Mouse (Mus musculus): ENCODE data around the gene Adamts4. TPM values are rescaled to one million over a fixed set of nuclear protein-coding genes. Genes with fewer than 3 reads are reported as not detected.

Adamts4 gene
- polyA plus RNA-seq, 1 experiment from 2014 or later = 4.6 TPM

DNA sequence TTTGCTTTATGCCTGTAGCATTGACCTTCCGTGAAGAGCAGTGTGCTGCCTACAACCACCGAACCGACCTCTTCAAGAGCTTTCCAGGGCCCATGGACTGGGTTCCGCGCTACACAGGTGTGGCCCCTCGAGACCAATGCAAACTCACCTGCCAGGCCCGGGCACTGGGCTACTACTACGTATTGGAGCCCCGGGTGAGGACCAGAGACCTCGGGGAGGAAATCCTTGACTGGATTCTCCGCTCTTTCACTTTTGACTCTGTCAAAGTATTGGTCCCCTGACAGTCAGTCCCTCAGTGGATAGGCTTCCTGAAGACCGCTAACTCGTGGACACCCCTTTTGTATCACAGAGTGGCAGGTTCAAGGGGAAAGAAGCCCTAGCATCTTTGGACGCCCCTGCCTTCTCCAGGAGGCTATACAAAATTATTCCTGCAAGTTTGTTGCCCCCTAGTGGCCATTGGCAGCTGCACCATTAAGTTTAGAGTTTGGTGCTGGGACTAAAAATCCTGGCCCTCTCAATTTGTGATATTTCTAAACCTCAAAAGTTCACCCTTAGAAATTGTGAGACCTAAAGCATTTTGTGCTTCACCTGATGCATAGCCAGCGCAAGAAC lies 6.8 kb downstream of the Adamts4 start:
- ATAC-seq (ENCODE audit: low FRiP score) (no peak), DNase-seq (ENCODE audit: low spot score) (peak; percentile 86)
- Histone ChIP-seq H3K27me3 (ENCODE audit: control insufficient read depth, insufficient read depth, low read length) (no peaks in the 10 kb centered on the region), H3K4me3 (ENCODE audit: low read depth, low read length) (no peak overlapping the region), H3K36me3 (ENCODE audit: control insufficient read depth, insufficient read depth, low read length) (no peaks in the 10 kb centered on the region), H3K27ac (ENCODE audit: low read depth, low read length) (no peak overlapping the region), H3K9ac (ENCODE audit: low read depth, low read length) (no peak overlapping the region), H3K9me3 (ENCODE audit: control insufficient read depth, low read length) (no peaks in the 10 kb centered on the region), H3K4me1 (replicated peaks; ENCODE audit: control insufficient read depth, insufficient read depth, low read length) (no peaks in the 10 kb centered on the region; the same call in 1 of the 2 replicates), H3K4me2 (replicated peaks; ENCODE audit: low read depth, low read length) (no peak overlapping the region)
- WGBS = 71% methylated on average over 15 of the region's 15 CpGs

DNA sequence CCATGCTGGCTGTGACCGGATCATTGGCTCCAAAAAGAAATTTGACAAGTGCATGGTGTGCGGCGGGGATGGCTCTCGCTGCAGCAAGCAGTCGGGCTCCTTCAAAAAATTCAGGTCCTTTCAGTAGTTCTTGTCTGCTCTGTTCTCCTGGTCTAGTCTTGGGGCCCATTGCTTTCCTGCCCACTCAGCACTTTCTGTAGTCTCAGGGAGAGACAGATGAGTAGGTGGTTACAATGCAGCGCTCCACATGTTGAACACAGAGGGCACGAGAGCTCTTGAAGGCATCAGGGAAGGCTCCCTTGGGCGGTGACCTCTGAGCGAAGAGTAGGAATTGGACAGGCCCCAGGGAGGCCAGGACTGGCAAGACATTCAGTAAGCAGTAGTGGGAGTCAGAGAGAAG lies 7.6 kb downstream of the Adamts4 start:
- H3K9ac ChIP-seq (ENCODE audit: low read depth, low read length) = no peak overlapping the region
- H3K36me3 ChIP-seq (ENCODE audit: control insufficient read depth, insufficient read depth, low read length) = no peaks in the 10 kb centered on the region
- H3K4me2 ChIP-seq (replicated peaks; ENCODE audit: low read depth, low read length) = no peak overlapping the region
- H3K4me1 ChIP-seq (replicated peaks; ENCODE audit: control insufficient read depth, insufficient read depth, low read length) = no peaks in the 10 kb centered on the region
- DNase-seq (ENCODE audit: low spot score) (no peak), ATAC-seq (ENCODE audit: low FRiP score) (no peak)
- 85% methylated on average over 9 of the region's 9 CpGs for WGBS
- H3K9me3 ChIP-seq (ENCODE audit: control insufficient read depth, low read length) = no peaks in the 10 kb centered on the region
- no peaks in the 10 kb centered on the region for H3K27me3 ChIP-seq (ENCODE audit: control insufficient read depth, insufficient read depth, low read length)
- H3K4me3 ChIP-seq (ENCODE audit: low read depth, low read length) = no peak overlapping the region
- no peak overlapping the region for H3K27ac ChIP-seq (ENCODE audit: low read depth, low read length)

DNA sequence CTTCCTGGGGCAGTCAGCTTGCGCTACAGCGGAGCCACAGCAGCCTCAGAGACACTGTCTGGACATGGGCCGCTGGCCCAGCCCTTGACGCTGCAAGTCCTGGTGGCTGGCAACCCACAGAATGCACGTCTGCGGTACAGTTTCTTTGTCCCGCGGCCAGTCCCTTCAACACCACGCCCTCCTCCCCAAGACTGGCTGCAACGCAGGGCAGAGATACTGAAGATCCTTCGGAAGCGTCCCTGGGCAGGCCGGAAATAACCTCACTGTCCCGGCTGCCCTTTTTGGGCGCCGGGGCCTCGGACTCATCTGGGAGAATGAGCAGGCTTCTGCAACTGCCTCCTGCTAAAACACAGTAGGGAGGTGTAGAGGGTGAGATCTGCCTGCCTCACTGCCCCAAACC lies 8.7 kb downstream of the Adamts4 start:
- no peak overlapping the region for H3K4me2 ChIP-seq (replicated peaks; ENCODE audit: low read depth, low read length)
- WGBS = 77% methylated on average over 17 of the region's 17 CpGs
- H3K9me3 ChIP-seq (ENCODE audit: control insufficient read depth, low read length) = no peaks in the 10 kb centered on the region
- no peaks in the 10 kb centered on the region for H3K27me3 ChIP-seq (ENCODE audit: control insufficient read depth, insufficient read depth, low read length)
- DNase-seq (ENCODE audit: low spot score) (no peak), ATAC-seq (ENCODE audit: low FRiP score) (no peak)
- no peaks in the 10 kb centered on the region for H3K4me1 ChIP-seq (replicated peaks; ENCODE audit: control insufficient read depth, insufficient read depth, low read length)
- no peak overlapping the region for H3K4me3 ChIP-seq (ENCODE audit: low read depth, low read length)
- no peak overlapping the region for H3K9ac ChIP-seq (ENCODE audit: low read depth, low read length)
- no peak overlapping the region for H3K27ac ChIP-seq (ENCODE audit: low read depth, low read length)
- H3K36me3 ChIP-seq (ENCODE audit: control insufficient read depth, insufficient read depth, low read length) = no peaks in the 10 kb centered on the region

DNA sequence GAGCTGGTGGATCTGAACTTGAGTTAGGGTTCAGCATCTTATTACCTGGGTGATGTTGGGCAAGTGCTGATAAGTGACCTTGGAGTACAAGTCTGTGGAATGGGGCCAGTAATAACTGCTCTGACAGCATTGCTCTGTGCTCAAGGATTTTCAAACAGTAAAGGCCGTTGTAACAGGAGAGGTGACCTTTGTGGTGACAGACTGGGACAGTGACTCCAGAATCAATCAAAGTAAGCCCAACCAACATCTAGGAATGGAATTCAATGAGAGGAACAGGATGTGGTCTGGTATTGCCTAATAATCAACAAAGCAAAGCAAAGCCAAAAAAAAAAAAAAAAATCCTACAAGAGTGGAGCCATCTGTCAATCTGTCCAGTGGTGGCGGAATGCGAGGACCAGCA lies 10.1 kb downstream of the Adamts4 start:
- no peak overlapping the region for H3K4me2 ChIP-seq (replicated peaks; ENCODE audit: low read depth, low read length)
- H3K4me1 ChIP-seq (replicated peaks; ENCODE audit: control insufficient read depth, insufficient read depth, low read length) = no peaks in the 10 kb centered on the region
- ATAC-seq (ENCODE audit: low FRiP score) (no peak), DNase-seq (ENCODE audit: low spot score) (no peak)
- H3K36me3 ChIP-seq (ENCODE audit: control insufficient read depth, insufficient read depth, low read length) = no peaks in the 10 kb centered on the region
- H3K9me3 ChIP-seq (ENCODE audit: control insufficient read depth, low read length) = no peaks in the 10 kb centered on the region
- no peak overlapping the region for H3K9ac ChIP-seq (ENCODE audit: low read depth, low read length)
- H3K27me3 ChIP-seq (ENCODE audit: control insufficient read depth, insufficient read depth, low read length) = no peaks in the 10 kb centered on the region
- 73% methylated on average over 3 of the region's 3 CpGs for WGBS
- H3K27ac ChIP-seq (ENCODE audit: low read depth, low read length) = no peak overlapping the region
- no peak overlapping the region for H3K4me3 ChIP-seq (ENCODE audit: low read depth, low read length)

DNA sequence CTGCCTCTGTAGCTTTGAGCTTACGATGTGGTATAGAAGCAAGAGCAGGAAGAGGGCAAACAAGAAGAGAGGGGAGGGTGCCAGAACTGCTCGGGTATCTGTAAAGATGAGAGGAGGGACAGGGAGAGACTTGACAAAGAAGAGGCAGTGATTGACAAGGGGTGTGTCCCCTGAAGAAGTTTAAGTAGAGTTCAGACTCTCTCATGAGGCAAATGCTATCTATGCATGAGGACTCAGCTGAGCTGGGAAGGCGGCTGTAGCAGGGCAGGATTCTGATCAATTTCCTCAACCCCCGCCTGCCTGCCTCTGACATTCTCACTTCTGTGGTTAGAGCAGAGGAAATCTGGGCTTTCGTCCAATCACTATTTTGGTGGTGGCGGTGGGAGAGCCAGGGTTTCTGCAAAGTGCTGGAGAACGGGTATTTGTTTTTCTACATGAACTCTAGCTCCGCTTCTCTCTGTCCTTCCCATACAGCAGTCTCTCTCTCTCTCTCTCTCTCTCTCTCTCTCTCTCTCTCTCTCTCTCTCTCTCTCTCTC lies 12.4 kb downstream of the Adamts4 start:
- Histone ChIP-seq H3K4me3 (ENCODE audit: low read depth, low read length) (no peak overlapping the region), H3K27ac (ENCODE audit: low read depth, low read length) (no peak overlapping the region), H3K27me3 (ENCODE audit: control insufficient read depth, insufficient read depth, low read length) (no peaks in the 10 kb centered on the region), H3K4me1 (replicated peaks; ENCODE audit: control insufficient read depth, insufficient read depth, low read length) (no peaks in the 10 kb centered on the region), H3K36me3 (ENCODE audit: control insufficient read depth, insufficient read depth, low read length) (no peaks in the 10 kb centered on the region), H3K9me3 (ENCODE audit: control insufficient read depth, low read length) (no peaks in the 10 kb centered on the region), H3K9ac (ENCODE audit: low read depth, low read length) (0 out of 2 replicates have a peak overlapping the region, but pooled peaks have one; percentile 31), H3K4me2 (replicated peaks; ENCODE audit: low read depth, low read length) (peak overlapping the region; percentile 18; the same call in 1 of the 2 replicates)
- peak; percentile 46 for ATAC-seq (ENCODE audit: low FRiP score)
- 10% methylated on average over 8 of the region's 8 CpGs for WGBS
- DNase-seq (ENCODE audit: low spot score) = peak; percentile 30

DNA sequence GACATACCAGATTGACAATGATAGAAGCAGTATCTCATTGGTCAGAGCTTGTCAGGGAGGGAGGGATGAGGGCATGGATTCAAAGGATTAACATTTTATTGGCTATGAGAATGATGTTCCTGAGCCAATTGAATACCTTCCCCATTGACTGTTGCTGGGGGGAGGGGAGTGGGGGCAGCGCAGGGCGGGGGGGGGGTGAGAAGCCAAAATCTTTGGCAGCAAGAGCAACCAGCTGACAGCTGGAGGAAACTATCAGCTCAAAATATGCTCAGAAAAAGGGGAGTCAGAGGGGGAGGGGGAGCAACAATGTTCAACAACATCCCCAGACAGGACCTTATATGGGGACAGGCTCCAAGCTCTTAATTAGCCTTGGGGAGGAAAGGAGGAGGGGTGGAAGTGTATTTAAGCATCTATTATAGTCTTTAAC lies 13.0 kb downstream of the Adamts4 start:
- no peaks in the 10 kb centered on the region for H3K27me3 ChIP-seq (ENCODE audit: control insufficient read depth, insufficient read depth, low read length)
- H3K27ac ChIP-seq (ENCODE audit: low read depth, low read length) = no peak overlapping the region
- peak overlapping the region; percentile 18; the same call in 1 of the 2 replicates for H3K4me2 ChIP-seq (replicated peaks; ENCODE audit: low read depth, low read length)
- no peak overlapping the region for H3K9ac ChIP-seq (ENCODE audit: low read depth, low read length)
- no peaks in the 10 kb centered on the region for H3K36me3 ChIP-seq (ENCODE audit: control insufficient read depth, insufficient read depth, low read length)
- no peaks in the 10 kb centered on the region for H3K9me3 ChIP-seq (ENCODE audit: control insufficient read depth, low read length)
- H3K4me1 ChIP-seq (replicated peaks; ENCODE audit: control insufficient read depth, insufficient read depth, low read length) = no peaks in the 10 kb centered on the region
- peak; percentile 29 for DNase-seq (ENCODE audit: low spot score)
- peak; percentile 84 for ATAC-seq (ENCODE audit: low FRiP score)
- no peak overlapping the region for H3K4me3 ChIP-seq (ENCODE audit: low read depth, low read length)
- WGBS = 6% methylated on average over 2 of the region's 2 CpGs

DNA sequence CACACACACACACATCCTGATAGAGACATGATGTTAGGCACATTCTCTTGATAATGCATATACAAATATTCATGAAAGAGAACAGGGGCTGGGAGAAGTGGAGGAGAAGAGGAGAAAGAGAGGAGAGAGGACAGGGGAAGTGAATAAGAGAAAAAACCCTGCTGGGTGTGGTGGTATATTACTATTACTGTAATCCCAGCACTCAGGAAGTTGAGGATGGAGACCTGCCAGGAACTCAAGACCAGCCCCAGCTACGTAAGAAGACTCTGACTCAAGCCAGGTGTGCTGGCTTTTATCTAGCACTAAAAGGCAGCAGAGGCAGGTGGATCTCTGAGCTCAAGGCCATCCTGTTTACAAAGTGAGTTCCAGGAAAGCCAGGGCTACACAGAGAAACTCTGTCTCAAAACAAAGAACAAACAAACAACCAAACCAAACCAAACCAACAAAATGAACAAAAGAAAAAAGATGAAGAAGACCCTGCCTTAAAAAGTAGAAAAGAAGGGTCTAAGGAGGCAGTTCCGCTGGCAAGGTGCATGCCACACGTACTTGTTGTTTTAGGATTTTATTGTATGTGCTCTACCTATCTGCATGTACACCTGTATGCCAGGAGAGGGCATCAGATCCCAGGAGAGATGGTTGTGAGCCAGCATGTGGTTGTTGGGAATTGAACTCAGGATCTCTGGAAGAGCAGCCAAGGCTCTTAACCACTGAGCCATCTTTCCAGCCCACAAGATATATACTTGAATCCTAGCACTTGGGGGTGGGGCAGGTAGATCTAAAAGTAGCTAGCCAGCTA lies 13.6 kb downstream of the Adamts4 start:
- DNase-seq (ENCODE audit: low spot score) (no peak), ATAC-seq (ENCODE audit: low FRiP score) (no peak)
- no peak overlapping the region for H3K4me2 ChIP-seq (replicated peaks; ENCODE audit: low read depth, low read length)
- no peak overlapping the region for H3K4me3 ChIP-seq (ENCODE audit: low read depth, low read length)
- H3K4me1 ChIP-seq (replicated peaks; ENCODE audit: control insufficient read depth, insufficient read depth, low read length) = no peaks in the 10 kb centered on the region
- no peaks in the 10 kb centered on the region for H3K9me3 ChIP-seq (ENCODE audit: control insufficient read depth, low read length)
- 81% methylated on average over 3 of the region's 3 CpGs for WGBS
- H3K36me3 ChIP-seq (ENCODE audit: control insufficient read depth, insufficient read depth, low read length) = no peaks in the 10 kb centered on the region
- H3K9ac ChIP-seq (ENCODE audit: low read depth, low read length) = no peak overlapping the region
- H3K27me3 ChIP-seq (ENCODE audit: control insufficient read depth, insufficient read depth, low read length) = no peaks in the 10 kb centered on the region
- H3K27ac ChIP-seq (ENCODE audit: low read depth, low read length) = no peak overlapping the region

DNA sequence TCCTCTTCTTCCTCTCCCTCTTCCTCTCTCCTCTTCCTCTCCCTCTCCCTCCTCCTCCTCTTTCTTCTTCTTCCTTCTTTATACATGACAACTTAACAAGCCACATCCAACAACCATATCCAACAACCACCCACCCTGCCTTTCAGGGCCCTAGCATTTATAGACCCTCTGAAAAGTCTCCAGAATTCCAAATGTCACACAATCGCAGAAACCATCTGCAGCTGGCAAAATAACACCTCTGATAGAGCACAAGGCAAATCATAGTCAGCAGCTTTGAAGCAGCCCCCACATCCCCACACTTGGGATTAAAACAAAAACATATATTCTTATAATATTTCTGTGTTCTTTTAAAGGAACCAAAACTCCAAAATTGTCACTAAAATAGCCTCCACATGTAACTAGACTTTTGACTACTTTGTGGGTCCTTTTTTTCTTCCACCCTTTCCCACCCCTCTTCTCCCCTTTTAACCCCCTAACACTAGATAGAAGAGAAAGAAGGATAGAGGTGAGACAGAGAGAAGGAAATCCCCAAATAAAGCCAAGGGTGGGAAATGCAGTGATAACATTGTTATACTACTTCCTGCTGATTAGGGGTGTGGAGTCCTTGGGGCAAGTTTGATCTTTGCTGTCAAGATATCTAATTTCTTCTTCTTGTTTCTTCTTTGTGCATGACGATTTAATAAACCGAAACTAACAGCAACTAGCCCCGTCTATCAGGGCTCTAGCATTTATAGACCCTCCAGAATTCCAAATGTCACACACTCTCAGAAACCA lies 15.9 kb downstream of the Adamts4 start:
- Histone ChIP-seq H3K27ac (ENCODE audit: low read depth, low read length) (no peak overlapping the region), H3K4me2 (replicated peaks; ENCODE audit: low read depth, low read length) (no peak overlapping the region), H3K4me3 (ENCODE audit: low read depth, low read length) (no peak overlapping the region), H3K9ac (ENCODE audit: low read depth, low read length) (no peak overlapping the region), H3K27me3 (ENCODE audit: control insufficient read depth, insufficient read depth, low read length) (no peaks in the 10 kb centered on the region), H3K36me3 (ENCODE audit: control insufficient read depth, insufficient read depth, low read length) (no peaks in the 10 kb centered on the region), H3K4me1 (replicated peaks; ENCODE audit: control insufficient read depth, insufficient read depth, low read length) (no peaks in the 10 kb centered on the region; the same call in 1 of the 2 replicates), H3K9me3 (ENCODE audit: control insufficient read depth, low read length) (no peaks in the 10 kb centered on the region)
- WGBS = 78% methylated on average over 4 of the region's 4 CpGs
- ATAC-seq (ENCODE audit: low FRiP score) (no peak), DNase-seq (ENCODE audit: low spot score) (no peak)

Data from hindbrain, embryonic 11.5 days (tissue).